Mouse (Mus musculus) cerebellum, adult 2 months (tissue): ENCODE measurements at regions not wholly inside any gene's neighbourhood (a gene's known extent, or its start where the extent isn't known, plus 50 kb on each side); places are given as distances from the start of the nearest gene placed in this dataset.

Experiments
- DNase-seq, 2 experiments: peaks; one replicate each; pipeline ENCODE4 v3.0.0; 2021
- H3K27ac ChIP-seq: fragments of 200-500 bp; 2 replicates; pipeline ENCODE4 v1.5.1; 2012; ENCODE audit warnings: low read length, control low read depth, inconsistent platforms; ENCODE audit not compliant: insufficient read depth
- H3K27me3 ChIP-seq: fragments of 200-500 bp; 2 replicates; pipeline ENCODE4 v1.6.1; 2012; ENCODE audit warnings: inconsistent platforms, mild to moderate bottlenecking, low read length, moderate library complexity; ENCODE audit not compliant: control insufficient read depth, insufficient read depth
- H3K4me1 ChIP-seq: fragments of 200-500 bp; 2 replicates; pipeline ENCODE4 v1.6.1; 2011; ENCODE audit warnings: low read length; ENCODE audit not compliant: control insufficient read depth, insufficient read depth
- H3K4me3 ChIP-seq: fragments of 200-500 bp; replicated peaks from 2 replicates; pipeline ENCODE3; 2011; ENCODE audit warnings: mild to moderate bottlenecking, low read depth, low read length, control low read depth; ENCODE audit not compliant: insufficient read depth
- CTCF ChIP-seq: fragments of 200-500 bp; IDR thresholded peaks from 2 replicates; pipeline ENCODE4 v1.5.1; 2011; ENCODE audit warnings: low read depth, mild to moderate bottlenecking, control low read depth, low read length, moderate library complexity, borderline replicate concordance; ENCODE audit not compliant: insufficient read depth
- POLR2A ChIP-seq: fragments of 200-500 bp; IDR thresholded peaks from 2 replicates; pipeline ENCODE4 v1.6.1; 2011; ENCODE audit warnings: low read length, control low read depth, borderline replicate concordance; ENCODE audit not compliant: insufficient read depth
- WGBS: fragments of 180-500 bp; shearing (Covaris S2); methylation state at CpG from one replicate; pipeline ENCODE4 v1.1.7; 2018; 5-methylcytosine and 5-hydroxymethylcytosine counted together

GRCm38 (mm10) chr4:142450884-142451283 lies 211.7 kb upstream of the Kazn start:
- H3K27ac ChIP-seq = no peak overlapping the region
- H3K4me1 ChIP-seq = peaks cover 15% of the 10 kb centered on the region
- TF ChIP-seq CTCF (no peak), POLR2A (no peak)
- H3K27me3 ChIP-seq = no peaks in the 10 kb centered on the region
- WGBS = 89% methylated on average over 3 of the region's 3 CpGs
- no peak overlapping the region for H3K4me3 ChIP-seq
- no peak for DNase-seq

GRCm38 (mm10) chr4:142449713-142450112 lies 210.5 kb upstream of the Kazn start:
- Histone ChIP-seq H3K27ac (no peak overlapping the region), H3K27me3 (no peaks in the 10 kb centered on the region), H3K4me3 (no peak overlapping the region), H3K4me1 (peaks cover 11% of the 10 kb centered on the region)
- no peak for TF ChIP-seq CTCF
- no peak for TF ChIP-seq POLR2A
- 46% methylated on average over 13 of the region's 13 CpGs for WGBS
- no peak for DNase-seq

GRCm38 (mm10) chr4:142449198-142449702 lies 210.0 kb upstream of the Kazn start:
- DNase-seq = no peak
- no peak overlapping the region for H3K4me3 ChIP-seq
- 76% methylated on average over 14 of the region's 14 CpGs for WGBS
- H3K4me1 ChIP-seq = peaks cover 11% of the 10 kb centered on the region
- no peak overlapping the region for H3K27ac ChIP-seq
- H3K27me3 ChIP-seq = no peaks in the 10 kb centered on the region
- TF ChIP-seq POLR2A (no peak), CTCF (no peak)

GRCm38 (mm10) chr4:142447529-142447928 lies 208.3 kb upstream of the Kazn start:
- TF ChIP-seq CTCF (no peak), POLR2A (no peak)
- no peak overlapping the region for H3K4me3 ChIP-seq
- 34% methylated on average over 7 of the region's 7 CpGs for WGBS
- DNase-seq = peak; percentile 17 to 26
- H3K27ac ChIP-seq = no peak overlapping the region
- no peaks in the 10 kb centered on the region for H3K27me3 ChIP-seq
- H3K4me1 ChIP-seq = peaks cover 11% of the 10 kb centered on the region

GRCm38 (mm10) chr4:142441045-142441444 lies 201.8 kb upstream of the Kazn start:
- Histone ChIP-seq H3K4me1 (peaks cover 11% of the 10 kb centered on the region), H3K4me3 (no peak overlapping the region), H3K27ac (no peak overlapping the region), H3K27me3 (no peaks in the 10 kb centered on the region)
- DNase-seq = no peak
- TF ChIP-seq POLR2A (no peak), CTCF (no peak)
- 96% methylated on average over 11 of the region's 11 CpGs for WGBS

- WGBS = 73% methylated on average over 9 of the region's 9 CpGs
- no peak overlapping the region for H3K27ac ChIP-seq
- DNase-seq = no peak
- peaks cover 11% of the 10 kb centered on the region for H3K4me1 ChIP-seq
- TF ChIP-seq CTCF = no peak
- TF ChIP-seq POLR2A = no peak
- H3K27me3 ChIP-seq = no peaks in the 10 kb centered on the region
- no peak overlapping the region for H3K4me3 ChIP-seq
Measured at GRCm38 (mm10) chr4:142439450-142440183, 200.4 kb upstream of the Kazn start.

- WGBS = 6% methylated on average over 3 of the region's 3 CpGs
- DNase-seq = peak; percentile 19 to 53
- Histone ChIP-seq H3K4me1 (peaks cover 19% of the 10 kb centered on the region), H3K27ac (no peak overlapping the region), H3K4me3 (no peak overlapping the region), H3K27me3 (no peaks in the 10 kb centered on the region)
- TF ChIP-seq CTCF (no peak), POLR2A (no peak)
Measured at GRCm38 (mm10) chr4:142424596-142424995, 185.4 kb upstream of the Kazn start.

GRCm38 (mm10) chr4:142420427-142420826 lies 181.2 kb upstream of the Kazn start:
- no peak for DNase-seq
- Histone ChIP-seq H3K4me1 (peaks cover 16% of the 10 kb centered on the region), H3K4me3 (no peak overlapping the region), H3K27me3 (no peaks in the 10 kb centered on the region), H3K27ac (no peak overlapping the region)
- no peak for TF ChIP-seq POLR2A
- TF ChIP-seq CTCF = no peak
- 80% methylated on average over 7 of the region's 7 CpGs for WGBS
